Mouse (Mus musculus): ENCODE measurements around the gene Fgfr2.

DNA sequence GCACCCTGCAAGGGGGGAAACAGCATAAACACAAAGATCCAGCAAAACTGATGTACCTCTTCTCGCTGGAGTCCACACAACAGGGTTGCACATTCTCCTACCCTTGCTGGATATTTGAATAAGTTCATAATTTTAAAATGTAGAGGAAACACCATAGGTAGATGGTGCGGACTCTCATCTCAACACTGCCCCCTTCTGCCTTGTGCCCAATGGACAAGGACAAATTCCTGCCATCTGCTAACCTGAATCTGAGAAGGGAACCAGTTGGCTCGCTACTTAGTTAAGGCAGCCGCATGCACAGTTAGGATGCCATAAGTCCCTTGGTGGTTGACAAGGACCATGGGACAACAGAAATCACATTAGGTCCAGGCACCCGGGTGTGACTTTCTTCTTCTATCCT, 2852.3 kb downstream of the Fgfr2 start:
- TF ChIP-seq POLR2A (IDR thresholded peaks at IDR 0.05; ENCODE audit: borderline replicate concordance, extremely low read depth, low read depth, low read length), result no peak
- peak; percentile 26; the same call in 1 of the 2 replicates for TF ChIP-seq CTCF (IDR thresholded peaks at IDR 0.05; ENCODE audit: insufficient read depth, low read length)
